Mouse (Mus musculus) heart, postnatal 25 days (tissue): ENCODE data around the gene Spx. TPM values are rescaled to one million over a fixed set of nuclear protein-coding genes. Genes with fewer than 3 reads are reported as not detected.

Experiments
- DNase-seq: peaks from one replicate; pipeline ENCODE4 v3.0.0; 2022; ENCODE audit warnings: low spot score
- intact Hi-C: fragments of 180-260 bp; cut with DNase I; formaldehyde crosslinking; loops from one replicate; pipeline ENCODE4 v1.15.1; 2025
- total RNA-seq, 2 experiments: library from RNA; stranded (reverse); gene quantifications; 2 replicates each; pipeline ENCODE4 v1.2.3; 2021

Spx gene
- total RNA-seq, 2 experiments from 2014 or later = not detected

GRCm38 (mm10) chr6:142414597-142414996, 1.4 kb downstream of the Spx start:
- intact Hi-C loops = no loop called here
- DNase-seq = no peak

GRCm38 (mm10) chr6:142424976-142425375, 11.7 kb downstream of the Spx start:
- no peak for DNase-seq
- intact Hi-C loops = no loop called here

- DNase-seq = no peak
- intact Hi-C loops = no loop called here
Observed at GRCm38 (mm10) chr6:142429072-142429471, 15.8 kb downstream of the Spx start.

- intact Hi-C loops = no loop called here
- no peak for DNase-seq
Observed at GRCm38 (mm10) chr6:142451381-142451780, 38.1 kb downstream of the Spx start.

- no peak for DNase-seq
- intact Hi-C loops = no loop called here
Observed at GRCm38 (mm10) chr6:142453311-142453710, 40.1 kb downstream of the Spx start.

GRCm38 (mm10) chr6:142455314-142455996, 42.2 kb downstream of the Spx start:
- no peak for DNase-seq

GRCm38 (mm10) chr6:142458010-142458409, 44.8 kb downstream of the Spx start:
- DNase-seq = no peak
- intact Hi-C loops = no loop called here

More at GRCm38 (mm10) chr6:142455314-142455996, 42.2 kb downstream of the Spx start:
- intact Hi-C loops = no loop called here

- intact Hi-C loops = no loop called here
- DNase-seq = no peak
Observed at GRCm38 (mm10) chr6:142459017-142459678, 45.9 kb downstream of the Spx start.

GRCm38 (mm10) chr6:142462194-142462593, 49.0 kb downstream of the Spx start:
- intact Hi-C loops = no loop called here

More at GRCm38 (mm10) chr6:142462194-142462593, 49.0 kb downstream of the Spx start:
- DNase-seq = no peak

Other genes with a start within 250 kb of the Spx start
- gene Slco1a6, start 204.9 kb upstream of the Spx start, total RNA-seq = not detected
- gene Iapp, start 115.0 kb upstream of the Spx start, total RNA-seq = not detected
- gene Slco1a5, start 90.5 kb upstream of the Spx start, total RNA-seq = not detected
- gene Pyroxd1, start 67.8 kb upstream of the Spx start, total RNA-seq = 10 to 100 TPM in 1 of 2 experiments, 1 to 10 TPM in 1; 8.6 to 10.4 TPM
- 1 to 10 TPM; 6.8 to 9.0 TPM for gene Recql, start 26.4 kb upstream of the Spx start, total RNA-seq
- gene Golt1b, start 26.2 kb upstream of the Spx start, total RNA-seq = 10 to 100 TPM; 15.2 to 21.6 TPM
- under 1 TPM in 1 of 2 experiments, not detected in 1; 0.08 TPM for gene Gys2, start 59.7 kb downstream of the Spx start, total RNA-seq
- gene Ldhb, start 94.5 kb downstream of the Spx start, total RNA-seq = 1,000 to 10,000 TPM; 2,652 to 2,667 TPM
- gene Kcnj8, start 158.2 kb downstream of the Spx start, total RNA-seq = 10 to 100 TPM; 26.3 to 32.4 TPM